Mouse (Mus musculus): ENCODE measurements around the gene Nck2. TPM values are rescaled to one million over a fixed set of nuclear protein-coding genes. Genes with fewer than 3 reads are reported as not detected.
A peak's percentile ranks its signal among the peaks of the same experiment; 100 is the strongest.

Gene Nck2
- total and polyA plus RNA-seq, 2 experiments from 2014 or later, result 17.7 to 49.7 TPM

- Histone ChIP-seq H3K4me1 (ENCODE audit: control insufficient read depth, insufficient read depth) (peaks cover 50% of the 10 kb centered on the region), H3K27me3 (ENCODE audit: control insufficient read depth, insufficient read depth, low read length) (no peaks in the 10 kb centered on the region), H3K36me3 (replicated peaks; ENCODE audit: control insufficient read depth, insufficient read depth, low read length) (peaks cover 11% of the 10 kb centered on the region; the same call in 1 of the 2 replicates), H3K4me3 (ENCODE audit: low read depth, low read length) (no peak overlapping the region), H3K27ac (ENCODE audit: low read depth) (no peak overlapping the region), H3K9me3 (replicated peaks; ENCODE audit: control insufficient read depth, low read length) (no peaks in the 10 kb centered on the region), H3K9ac (replicated peaks; ENCODE audit: low read depth, low read length) (no peak overlapping the region), H3K4me2 (ENCODE audit: low read depth, low read length) (no peak overlapping the region)
- DNase-seq (ENCODE audit: low spot score), result no peak
- TF ChIP-seq EP300 (IDR thresholded peaks at IDR 0.05; ENCODE audit: low read depth) (no peak), CTCF (IDR thresholded peaks at IDR 0.05; ENCODE audit: low read depth) (no peak)
- ATAC-seq (ENCODE audit: insufficient read depth, low read depth), result no peak
Measured at GRCm38 (mm10) chr1:43464976-43465375, 20.6 kb downstream of the Nck2 start.

GRCm38 (mm10) chr1:43465957-43466624 is 21.7 kb downstream of the Nck2 start:
- H3K9ac ChIP-seq (replicated peaks; ENCODE audit: low read depth, low read length), result no peak overlapping the region
- no peak overlapping the region for H3K4me3 ChIP-seq (ENCODE audit: low read depth, low read length)
- no peaks in the 10 kb centered on the region for H3K9me3 ChIP-seq (replicated peaks; ENCODE audit: control insufficient read depth, low read length)
- H3K27ac ChIP-seq (ENCODE audit: low read depth), result no peak overlapping the region
- H3K4me1 ChIP-seq (ENCODE audit: control insufficient read depth, insufficient read depth), result peaks cover 50% of the 10 kb centered on the region
- H3K36me3 ChIP-seq (replicated peaks; ENCODE audit: control insufficient read depth, insufficient read depth, low read length), result peaks cover 8% of the 10 kb centered on the region; the same call in 1 of the 2 replicates
- no peak overlapping the region for H3K4me2 ChIP-seq (ENCODE audit: low read depth, low read length)
- ATAC-seq (ENCODE audit: insufficient read depth, low read depth) (no peak), DNase-seq (ENCODE audit: low spot score) (no peak)
- no peak for TF ChIP-seq CTCF (IDR thresholded peaks at IDR 0.05; ENCODE audit: low read depth)
- TF ChIP-seq EP300 (IDR thresholded peaks at IDR 0.05; ENCODE audit: low read depth), result no peak
- no peaks in the 10 kb centered on the region for H3K27me3 ChIP-seq (ENCODE audit: control insufficient read depth, insufficient read depth, low read length)
- 73% methylated on average over 9 of the region's 9 CpGs for WGBS

- Histone ChIP-seq H3K9ac (replicated peaks; ENCODE audit: low read depth, low read length) (no peak overlapping the region), H3K9me3 (replicated peaks; ENCODE audit: control insufficient read depth, low read length) (no peaks in the 10 kb centered on the region), H3K4me3 (ENCODE audit: low read depth, low read length) (no peak overlapping the region), H3K27me3 (ENCODE audit: control insufficient read depth, insufficient read depth, low read length) (no peaks in the 10 kb centered on the region), H3K27ac (ENCODE audit: low read depth) (no peak overlapping the region), H3K4me1 (ENCODE audit: control insufficient read depth, insufficient read depth) (peaks cover 56% of the 10 kb centered on the region), H3K36me3 (replicated peaks; ENCODE audit: control insufficient read depth, insufficient read depth, low read length) (no peaks in the 10 kb centered on the region), H3K4me2 (ENCODE audit: low read depth, low read length) (no peak overlapping the region)
- WGBS, result 63% methylated on average over 8 of the region's 8 CpGs
- TF ChIP-seq CTCF (IDR thresholded peaks at IDR 0.05; ENCODE audit: low read depth) (no peak), EP300 (IDR thresholded peaks at IDR 0.05; ENCODE audit: low read depth) (no peak)
- DNase-seq (ENCODE audit: low spot score), result no peak
- ATAC-seq (ENCODE audit: insufficient read depth, low read depth), result no peak
Measured at GRCm38 (mm10) chr1:43467656-43468055, 23.3 kb downstream of the Nck2 start.

- TF ChIP-seq CTCF (IDR thresholded peaks at IDR 0.05; ENCODE audit: low read depth), result no peak
- DNase-seq (ENCODE audit: low spot score) (no peak), ATAC-seq (ENCODE audit: insufficient read depth, low read depth) (no peak)
- Histone ChIP-seq H3K4me3 (ENCODE audit: low read depth, low read length) (no peak overlapping the region), H3K4me2 (ENCODE audit: low read depth, low read length) (no peak overlapping the region), H3K9ac (replicated peaks; ENCODE audit: low read depth, low read length) (no peak overlapping the region), H3K27ac (ENCODE audit: low read depth) (peak overlapping the region; percentile 40; the same call in 1 of the 2 replicates), H3K36me3 (replicated peaks; ENCODE audit: control insufficient read depth, insufficient read depth, low read length) (no peaks in the 10 kb centered on the region), H3K27me3 (ENCODE audit: control insufficient read depth, insufficient read depth, low read length) (no peaks in the 10 kb centered on the region), H3K9me3 (replicated peaks; ENCODE audit: control insufficient read depth, low read length) (no peaks in the 10 kb centered on the region), H3K4me1 (ENCODE audit: control insufficient read depth, insufficient read depth) (peaks cover 51% of the 10 kb centered on the region)
- 47% methylated on average over 7 of the region's 7 CpGs for WGBS
Measured at GRCm38 (mm10) chr1:43468207-43468606, 23.8 kb downstream of the Nck2 start.

- no peak overlapping the region for H3K4me2 ChIP-seq (ENCODE audit: low read depth, low read length)
- no peak for TF ChIP-seq EP300 (IDR thresholded peaks at IDR 0.05; ENCODE audit: low read depth)
- DNase-seq (ENCODE audit: low spot score) (no peak), ATAC-seq (ENCODE audit: insufficient read depth, low read depth) (no peak)
- H3K27ac ChIP-seq (ENCODE audit: low read depth), result peak overlapping the region; percentile 40
- no peak overlapping the region for H3K9ac ChIP-seq (replicated peaks; ENCODE audit: low read depth, low read length)
- H3K4me1 ChIP-seq (ENCODE audit: control insufficient read depth, insufficient read depth), result peaks cover 53% of the 10 kb centered on the region
- no peak overlapping the region for H3K4me3 ChIP-seq (ENCODE audit: low read depth, low read length)
- H3K36me3 ChIP-seq (replicated peaks; ENCODE audit: control insufficient read depth, insufficient read depth, low read length), result no peaks in the 10 kb centered on the region
- 42% methylated on average over 3 of the region's 3 CpGs for WGBS
- H3K9me3 ChIP-seq (replicated peaks; ENCODE audit: control insufficient read depth, low read length), result no peaks in the 10 kb centered on the region
- no peaks in the 10 kb centered on the region for H3K27me3 ChIP-seq (ENCODE audit: control insufficient read depth, insufficient read depth, low read length)
Measured at GRCm38 (mm10) chr1:43468978-43469377, 24.6 kb downstream of the Nck2 start.
